Mouse (Mus musculus): ENCODE results near the gene Dnah7a.
A peak's percentile ranks its signal among the peaks of the same experiment; 100 is the strongest.
"Not testable (repeated sequence)": the region's sequence is repeated elsewhere in the genome, so short reads cannot be mapped to it uniquely, and the experiment has no call there.

The Dnah7a gene

DNA sequence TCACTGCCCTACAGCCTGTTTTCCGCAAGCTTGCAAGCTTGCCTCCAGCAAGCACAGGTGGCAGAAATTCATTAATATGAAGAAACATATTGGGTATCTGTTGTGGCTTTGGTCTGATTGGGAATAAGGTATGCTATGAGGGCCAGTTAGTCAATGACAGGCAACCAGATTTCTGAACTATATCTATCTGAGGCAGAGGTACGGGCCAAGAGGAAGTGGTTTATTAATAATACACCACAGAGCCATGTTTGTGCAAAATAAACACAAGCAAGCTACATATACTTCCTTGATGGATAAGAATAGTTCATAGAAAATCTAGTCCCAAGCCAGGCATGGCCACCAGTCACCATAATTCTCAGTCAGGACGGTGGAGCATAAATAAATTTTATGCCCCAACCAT is 328.9 kb downstream of the Dnah7a start:
- no peak for DNase-seq

DNA sequence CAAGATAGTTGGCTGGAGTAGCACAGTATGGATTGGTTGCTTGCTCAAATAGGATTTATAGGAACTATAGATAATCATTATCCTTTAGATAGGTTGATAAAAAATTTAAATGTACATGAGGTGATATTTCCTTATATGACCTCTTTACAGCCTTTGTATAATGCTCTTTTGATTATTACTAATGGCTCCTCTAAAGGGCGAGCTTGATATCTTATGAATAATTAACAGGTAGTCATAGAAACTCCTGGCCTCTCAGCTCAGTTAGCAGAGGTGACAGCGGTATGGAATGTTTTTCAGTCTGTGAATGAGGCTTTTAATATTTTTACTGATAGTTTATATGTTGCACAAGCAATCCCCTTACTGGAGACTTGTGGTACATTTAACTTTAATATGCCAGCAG is 330.6 kb downstream of the Dnah7a start:
- DNase-seq, result not testable (repeated sequence)

DNA sequence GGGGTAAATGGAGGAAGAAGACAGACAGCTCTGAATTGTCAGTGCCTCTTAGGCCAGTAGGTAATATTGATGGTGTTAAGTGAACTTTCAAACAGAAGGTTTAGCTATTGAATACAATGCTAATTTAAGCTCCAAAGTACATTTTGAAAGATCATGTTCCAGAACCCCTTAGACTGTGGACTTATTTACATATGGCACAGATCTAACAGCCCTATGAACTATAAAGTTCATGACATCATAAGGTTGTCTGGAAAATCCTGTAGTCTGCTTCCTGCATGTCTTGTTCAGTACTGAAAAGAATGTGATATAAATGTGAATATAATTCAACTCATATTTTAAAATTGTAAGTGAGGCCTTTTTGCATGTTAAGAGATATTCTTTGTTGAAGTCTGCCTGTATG is 347.6 kb downstream of the Dnah7a start:
- DNase-seq, result no peak

DNA sequence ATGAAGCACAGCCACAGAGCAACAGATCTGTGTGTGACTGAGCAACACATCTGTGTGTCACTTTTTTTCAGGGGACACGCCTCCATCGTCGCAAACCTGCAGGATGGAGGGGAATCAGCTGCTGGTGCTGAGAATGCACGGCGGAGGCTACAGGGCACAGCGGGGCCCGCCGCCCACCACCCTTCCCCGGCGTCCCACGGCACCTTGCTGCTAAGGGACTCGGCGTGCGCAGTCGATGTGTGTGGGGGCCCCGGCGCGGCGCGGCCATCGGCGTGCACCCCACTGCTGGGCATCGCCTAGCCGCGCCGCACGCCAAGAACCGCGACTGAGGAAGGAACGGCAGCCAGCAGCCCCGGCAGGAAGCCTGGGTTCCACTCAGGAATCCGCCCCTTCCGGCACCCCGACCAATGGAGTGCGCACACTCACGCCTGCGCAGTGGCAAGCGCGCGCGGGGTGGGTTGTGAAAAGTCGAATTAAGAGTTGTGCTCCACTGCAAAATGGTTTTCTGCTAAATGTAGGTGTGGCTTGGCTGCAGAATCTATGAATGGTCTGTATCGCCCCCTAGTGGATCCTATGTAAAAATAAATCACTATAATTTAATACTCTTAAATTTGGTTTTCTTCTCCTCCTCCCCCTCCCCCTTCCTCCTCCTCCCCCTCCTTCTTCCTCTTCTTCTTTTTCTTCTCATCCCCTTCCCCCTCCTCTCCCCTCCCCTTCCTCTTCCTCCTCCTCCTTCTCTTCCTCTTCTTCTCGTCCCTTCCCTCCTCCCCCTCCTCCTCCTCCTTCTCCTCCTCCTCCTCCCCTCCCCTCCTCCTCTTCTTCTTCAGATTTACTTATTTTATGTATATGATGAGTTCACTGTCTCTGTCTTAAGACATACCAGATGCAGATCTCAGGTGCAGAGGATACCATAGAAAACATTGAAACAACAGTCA is 354.0 kb downstream of the Dnah7a start, which contains the start of the genes Asdurf, Gm28551 and Asnsd1:
Asdurf (minus strand) TSS at position 293 of the 935 bp plus-strand sequence.
Gm28551 (minus strand) TSS at position 341 of the 935 bp plus-strand sequence.
Asnsd1 (minus strand) TSS at position 426 of the 935 bp plus-strand sequence.
- DNase-seq, result peak; percentile 97

All from kidney, adult 18-20 months (tissue).